Mouse (Mus musculus) adrenal gland, postnatal 14 days (tissue): ENCODE measurements around the gene Olfr59. TPM values are rescaled to one million over a fixed set of nuclear protein-coding genes. Genes with fewer than 3 reads are reported as not detected.

Experiments
- DNase-seq: peaks from one replicate; pipeline ENCODE4 v3.0.0; 2021; ENCODE audit warnings: mixed read lengths
- long read RNA-seq, 2 experiments: library from polyadenylated mRNA; stranded (forward); transcript quantifications; one replicate each; pipeline ENCODE4 v2.0.0; 2021
- total RNA-seq: library from RNA; stranded (reverse); gene quantifications from 2 replicates; pipeline ENCODE4 v1.2.3, GENCODE M21; 2021

The Olfr59 gene
- total RNA-seq: not detected in 2 replicates
- long read RNA-seq, experiment 1: 0 reads
- long read RNA-seq, experiment 2: 0 reads

GRCm38 (mm10) chr11:74283436-74283835 lies at the start of gene Olfr59:
Olfr59 (plus strand) TSS chr11:74283736.
- no peak for DNase-seq

GRCm38 (mm10) chr11:74241201-74241600 lies 42.3 kb upstream of the Olfr59 start:
- DNase-seq: no peak

- no peak for DNase-seq
Observed at GRCm38 (mm10) chr11:74259508-74259907, 24.0 kb upstream of the Olfr59 start, which contains the start of gene Olfr406. Olfr406 (plus strand) TSS chr11:74259808.

GRCm38 (mm10) chr11:74287256-74287655 lies 3.7 kb downstream of the Olfr59 start:
- no peak for DNase-seq

- DNase-seq: no peak
Observed at GRCm38 (mm10) chr11:74326044-74326443, 42.5 kb downstream of the Olfr59 start.

- DNase-seq: no peak
Observed at GRCm38 (mm10) chr11:74328781-74329180, 45.2 kb downstream of the Olfr59 start.

GRCm38 (mm10) chr11:74337931-74338330 lies 54.4 kb downstream of the Olfr59 start, which contains the start of gene Olfr410:
Olfr410 (minus strand) TSS chr11:74338031.
- DNase-seq: no peak

Other genes with a start within 250 kb of the Olfr59 start
- not detected in 2 replicates for gene Olfr139, start 227.2 kb upstream of the Olfr59 start, total RNA-seq
- not detected in 2 replicates for gene Olfr399, start 227.1 kb upstream of the Olfr59 start, total RNA-seq
- gene Zfp616, start 213.8 kb upstream of the Olfr59 start, total RNA-seq: not detected in 2 replicates
- gene Olfr401, start 170.0 kb upstream of the Olfr59 start, total RNA-seq: not detected in 2 replicates
- gene Olfr402, start 130.2 kb upstream of the Olfr59 start, total RNA-seq: not detected in 2 replicates
- gene Olfr403, start 97.5 kb upstream of the Olfr59 start, total RNA-seq: not detected in 2 replicates
- gene Olfr43, start 72.4 kb upstream of the Olfr59 start, total RNA-seq: not detected in 2 replicates
- gene Olfr406, start 23.9 kb upstream of the Olfr59 start, total RNA-seq: not detected in 2 replicates
- not detected in 2 replicates for gene Olfr410, start 54.3 kb downstream of the Olfr59 start, total RNA-seq
- not detected in 2 replicates for gene Olfr411, start 68.9 kb downstream of the Olfr59 start, total RNA-seq
- gene Olfr412, start 78.3 kb downstream of the Olfr59 start, total RNA-seq: not detected in 2 replicates